Mouse (Mus musculus) forebrain, embryonic 14.5 days (tissue): Measurements from ENCODE around the gene Gm49776. TPM values are rescaled to one million over a fixed set of nuclear protein-coding genes. Genes with fewer than 3 reads are reported as not detected.

Source experiments
- ATAC-seq: fragments of 200-750 bp; cut with Nextera tagmentation; 2 replicates; pipeline ENCODE4 v1.8.0; 2017; ENCODE audit warnings: mild to moderate bottlenecking, moderate library complexity
- DNase-seq: peaks from one replicate; pipeline ENCODE4 v3.0.0-alpha.2; 2015; ENCODE audit warnings: low spot score
- H3K27ac ChIP-seq: fragments of 300-500 bp; sonication (generic); 2 replicates; pipeline ENCODE4 v1.5.1; 2014; ENCODE audit warnings: low read depth, mild to moderate bottlenecking, control low read depth, low read length, moderate library complexity
- H3K27me3 ChIP-seq: fragments of 300-500 bp; sonication (generic); replicated peaks from 2 replicates; pipeline ENCODE4 v1.6.1; 2014; ENCODE audit warnings: low read length, control low read depth, mixed read lengths; ENCODE audit not compliant: control insufficient read depth, insufficient read depth
- H3K36me3 ChIP-seq: fragments of 300-500 bp; sonication (generic); 2 replicates; pipeline ENCODE4 v1.6.1; 2014; ENCODE audit warnings: low read length, control low read depth; ENCODE audit not compliant: control insufficient read depth, insufficient read depth
- H3K4me1 ChIP-seq: fragments of 300-500 bp; sonication (generic); 2 replicates; pipeline ENCODE4 v1.6.1; 2014; ENCODE audit warnings: antibody characterized with exemption, low read length, control low read depth; ENCODE audit not compliant: control insufficient read depth, insufficient read depth
- H3K4me2 ChIP-seq: fragments of 300-500 bp; sonication (generic); 2 replicates; pipeline ENCODE4 v1.6.1; 2014; ENCODE audit warnings: mild to moderate bottlenecking, control low read depth, low read length
- H3K4me3 ChIP-seq: fragments of 300-500 bp; sonication (generic); 2 replicates; pipeline ENCODE4 v1.5.1; 2014; ENCODE audit warnings: low read depth, low read length, control low read depth
- H3K9ac ChIP-seq: fragments of 300-500 bp; sonication (generic); 2 replicates; pipeline ENCODE4 v1.6.1; 2014; ENCODE audit warnings: mild to moderate bottlenecking, low read length, control low read depth, moderate library complexity
- H3K9me3 ChIP-seq: fragments of 300-500 bp; sonication (generic); replicated peaks from 2 replicates; pipeline ENCODE4 v1.6.1; 2016; ENCODE audit warnings: low read length, control low read depth, mixed read lengths; ENCODE audit not compliant: control insufficient read depth
- WGBS: fragments of 180-500 bp; shearing (Covaris S2); extraction: QIAGEN DNeasy Blood & Tissue Kit; methylation state at CpG from one replicate; pipeline ENCODE4 v1.1.7; 2014; 5-methylcytosine and 5-hydroxymethylcytosine counted together
- polyA plus RNA-seq: library from polyadenylated mRNA; unstranded; fragments of >200 nt; fragmentation: Nextera tagmentation; extraction: Ambion mirVana; gene quantifications from 2 replicates; pipeline ENCODE4 v1.2.1, GENCODE M21; 2014

The Gm49776 gene
- polyA plus RNA-seq, 1 experiment from 2014 or later = 1.8 TPM

DNA sequence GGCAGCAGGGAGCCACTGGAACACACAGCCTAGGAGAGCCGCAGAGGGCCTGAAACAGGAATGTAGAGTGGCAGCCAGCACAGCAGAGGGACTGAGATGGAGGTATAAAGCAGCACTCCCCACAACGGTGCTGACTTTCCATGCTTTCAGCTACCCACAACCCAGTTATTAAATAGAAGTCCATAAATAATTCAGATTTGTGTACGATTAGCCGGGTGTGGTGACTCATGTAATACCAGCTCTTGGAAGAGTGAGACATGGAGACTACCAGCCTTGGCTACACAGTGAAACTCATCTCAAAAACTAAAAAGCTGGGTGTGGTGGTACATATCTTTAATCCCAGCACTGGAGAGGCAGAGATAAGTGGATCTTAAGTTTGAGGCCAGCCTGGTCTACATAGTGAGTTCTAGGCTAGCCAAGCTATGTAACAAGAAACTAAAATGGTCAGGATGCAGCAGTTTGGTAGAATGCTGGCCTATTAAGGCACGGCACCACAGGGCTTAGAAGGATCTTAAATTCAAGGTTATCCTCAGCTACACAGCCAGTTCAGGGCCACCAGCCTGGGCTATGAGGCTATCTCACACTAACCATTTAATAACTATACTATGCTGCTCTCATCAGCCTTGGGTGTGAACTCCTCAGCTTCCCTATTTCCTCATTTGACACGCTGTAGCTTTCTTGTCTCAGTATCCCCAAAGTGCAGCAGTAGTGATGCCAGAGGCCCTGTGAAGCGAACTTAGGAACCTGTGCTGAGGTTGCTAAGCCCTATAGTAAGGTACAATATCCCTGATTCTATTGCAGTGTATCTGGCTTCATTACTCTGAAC lies 21.2 kb downstream of the Gm49776 start:
- no peak overlapping the region for H3K4me3 ChIP-seq
- WGBS = 78% methylated on average over 7 of the region's 7 CpGs
- ATAC-seq (no peak), DNase-seq (no peak)
- no peaks in the 10 kb centered on the region for H3K27me3 ChIP-seq
- peaks cover 44% of the 10 kb centered on the region for H3K36me3 ChIP-seq
- H3K4me1 ChIP-seq = peaks cover 16% of the 10 kb centered on the region
- no peak overlapping the region for H3K9ac ChIP-seq
- no peak overlapping the region for H3K4me2 ChIP-seq
- H3K9me3 ChIP-seq = no peaks in the 10 kb centered on the region
- no peak overlapping the region for H3K27ac ChIP-seq

- H3K27ac ChIP-seq = peak overlapping the region; percentile 88
- peak; percentile 76 for DNase-seq
- peak overlapping the region; percentile 88 for H3K9ac ChIP-seq
- WGBS = 6% methylated on average over 19 of the region's 19 CpGs
- H3K9me3 ChIP-seq = no peaks in the 10 kb centered on the region
- no peaks in the 10 kb centered on the region for H3K27me3 ChIP-seq
- H3K4me2 ChIP-seq = peak overlapping the region; percentile 90
- peak overlapping the region; percentile 84 for H3K4me3 ChIP-seq
- peak; percentile 78 for ATAC-seq
- peaks cover 33% of the 10 kb centered on the region for H3K36me3 ChIP-seq
- H3K4me1 ChIP-seq = peaks cover 16% of the 10 kb centered on the region
Measured at GRCm38 (mm10) chr16:18235389-18236065, 22.6 kb downstream of the Gm49776 start.

GRCm38 (mm10) chr16:18234671-18235388 lies 23.3 kb downstream of the Gm49776 start, which contains the start of gene Zdhhc8:
TSS of gene Zdhhc8 (minus strand) at chr16:18235136.
- under 1% methylated on average over 54 of the region's 79 CpGs for WGBS
- DNase-seq = peak; percentile 83
- Histone ChIP-seq H3K4me3 (peak within 1 kb of the TSS; percentile 84), H3K9me3 (no peaks in the 10 kb centered on the region), H3K4me1 (peaks cover 20% of the 10 kb centered on the region), H3K36me3 (peaks cover 26% of the 10 kb centered on the region), H3K27ac (peak within 1 kb of the TSS; percentile 88), H3K4me2 (peak within 1 kb of the TSS; percentile 90), H3K9ac (peak within 1 kb of the TSS; percentile 88), H3K27me3 (no peaks in the 10 kb centered on the region)
- peak; percentile 89 for ATAC-seq

DNA sequence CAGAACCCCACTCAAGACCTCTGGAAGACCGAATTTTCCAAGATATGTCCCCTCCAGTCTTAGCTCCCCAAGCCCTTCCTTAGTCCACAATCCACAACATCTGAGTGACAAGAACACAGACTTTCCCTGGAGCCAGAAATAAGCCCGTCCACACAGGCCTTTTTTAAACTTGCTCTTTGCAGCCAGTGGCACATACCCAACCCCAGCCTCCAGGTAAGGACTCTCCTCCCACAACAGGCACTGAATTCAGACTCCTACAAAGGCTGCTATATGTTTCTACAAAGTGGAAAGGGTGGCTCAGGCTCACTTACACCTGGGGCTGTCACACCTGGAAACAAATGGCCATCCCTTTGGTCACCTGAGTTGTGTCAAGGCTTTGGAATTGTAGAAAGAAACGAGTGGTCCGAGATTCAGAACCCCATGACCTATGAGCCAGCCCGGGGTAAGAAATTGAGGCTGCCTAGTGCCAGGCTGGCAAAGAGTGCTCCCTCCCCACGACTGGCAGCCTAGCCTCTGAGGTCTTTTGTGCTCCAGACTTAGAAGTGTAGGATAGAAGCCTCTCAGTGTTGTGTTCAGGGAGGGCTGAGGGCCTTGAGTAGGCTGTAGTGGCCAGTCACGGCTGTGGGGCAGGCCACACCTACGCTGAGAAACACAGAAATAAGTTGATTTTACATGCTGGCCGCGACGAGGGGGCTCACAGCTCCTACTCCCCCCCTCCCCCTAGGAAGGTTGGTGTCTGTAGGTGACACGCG lies 24.0 kb downstream of the Gm49776 start:
- peak overlapping the region; percentile 88; the same call in 1 of the 2 replicates for H3K27ac ChIP-seq
- DNase-seq = no peak

GRCm38 (mm10) chr16:18233451-18233850 lies 24.7 kb downstream of the Gm49776 start:
- WGBS = 68% methylated on average over 1 of the region's 1 CpGs
- Histone ChIP-seq H3K27ac (no peak overlapping the region), H3K9ac (peak overlapping the region; percentile 88; the same call in 1 of the 2 replicates), H3K4me2 (peak overlapping the region; percentile 90; the same call in 1 of the 2 replicates), H3K36me3 (peaks cover 15% of the 10 kb centered on the region), H3K27me3 (no peaks in the 10 kb centered on the region), H3K4me3 (no peak overlapping the region), H3K9me3 (no peaks in the 10 kb centered on the region), H3K4me1 (peaks cover 24% of the 10 kb centered on the region)
- no peak for DNase-seq
- ATAC-seq = no peak

More for the DNA sequence above, 24.0 kb downstream of the Gm49776 start:
- 16% methylated on average over 13 of the region's 13 CpGs for WGBS
- Histone ChIP-seq H3K4me1 (peaks cover 24% of the 10 kb centered on the region), H3K4me2 (peak overlapping the region; percentile 90), H3K9ac (peak overlapping the region; percentile 88), H3K27me3 (no peaks in the 10 kb centered on the region), H3K36me3 (peaks cover 20% of the 10 kb centered on the region), H3K9me3 (no peaks in the 10 kb centered on the region), H3K4me3 (peak overlapping the region; percentile 84)
- ATAC-seq = peak; percentile 11

GRCm38 (mm10) chr16:18231451-18231850 lies 26.7 kb downstream of the Gm49776 start:
- Histone ChIP-seq H3K4me3 (no peak overlapping the region), H3K27me3 (no peaks in the 10 kb centered on the region), H3K27ac (no peak overlapping the region), H3K36me3 (peaks cover 24% of the 10 kb centered on the region), H3K9me3 (no peaks in the 10 kb centered on the region), H3K4me2 (no peak overlapping the region), H3K4me1 (peaks cover 24% of the 10 kb centered on the region), H3K9ac (no peak overlapping the region)
- no peak for ATAC-seq
- 90% methylated on average over 4 of the region's 4 CpGs for WGBS
- DNase-seq = no peak

DNA sequence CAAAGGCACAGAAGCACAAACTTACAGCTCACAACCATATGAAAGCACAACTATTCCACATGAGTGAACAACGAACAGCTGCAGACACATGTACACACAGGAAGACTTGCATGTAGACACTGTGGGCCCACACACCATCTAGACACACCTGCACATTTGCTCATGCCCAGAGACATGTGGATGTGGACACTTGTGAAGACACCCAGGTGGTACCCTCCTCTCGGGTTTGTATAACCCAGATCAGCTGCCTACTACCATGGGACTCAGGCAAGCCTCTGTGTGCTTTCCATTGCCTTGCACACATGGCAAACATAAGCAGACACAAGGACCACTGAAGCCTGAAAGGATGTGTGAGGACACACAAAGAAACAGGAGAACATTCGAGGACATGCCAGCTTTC lies 27.1 kb downstream of the Gm49776 start:
- peaks cover 28% of the 10 kb centered on the region for H3K36me3 ChIP-seq
- 88% methylated on average over 3 of the region's 3 CpGs for WGBS
- no peaks in the 10 kb centered on the region for H3K27me3 ChIP-seq
- H3K4me2 ChIP-seq = no peak overlapping the region
- H3K9me3 ChIP-seq = no peaks in the 10 kb centered on the region
- ATAC-seq (no peak), DNase-seq (no peak)
- H3K4me1 ChIP-seq = peaks cover 22% of the 10 kb centered on the region
- no peak overlapping the region for H3K4me3 ChIP-seq
- H3K9ac ChIP-seq = no peak overlapping the region
- no peak overlapping the region for H3K27ac ChIP-seq

DNA sequence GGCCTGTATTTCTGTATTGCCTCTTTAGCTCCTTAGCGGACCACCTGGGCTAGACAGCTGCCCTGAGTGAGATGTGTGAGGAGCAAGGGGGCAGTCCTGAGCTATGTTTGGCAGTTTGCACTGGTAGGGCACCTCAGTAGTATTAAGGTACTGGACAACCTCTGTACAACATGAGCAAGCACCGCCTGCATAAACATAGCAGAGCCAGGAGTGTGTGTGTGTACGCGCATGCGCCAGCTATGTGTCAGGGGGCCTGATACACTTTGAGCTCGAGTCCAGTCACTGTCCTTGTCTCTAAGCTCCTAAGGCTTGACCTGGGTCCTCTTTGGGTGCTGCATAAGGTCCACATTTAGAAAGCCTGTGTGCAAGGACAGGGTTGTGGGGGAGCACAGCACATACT lies 27.5 kb downstream of the Gm49776 start:
- ATAC-seq = no peak
- Histone ChIP-seq H3K27ac (no peak overlapping the region), H3K36me3 (peaks cover 32% of the 10 kb centered on the region), H3K4me2 (no peak overlapping the region), H3K27me3 (no peaks in the 10 kb centered on the region), H3K9ac (no peak overlapping the region), H3K4me3 (no peak overlapping the region), H3K9me3 (no peaks in the 10 kb centered on the region), H3K4me1 (peaks cover 19% of the 10 kb centered on the region)
- no peak for DNase-seq
- WGBS = 89% methylated on average over 6 of the region's 6 CpGs
